ENCODE assay signal across 19 mouse cellular contexts in genomic region chr10:96778220-96778619, GRCm38 (mm10).
DNase-seq lines count a peak whose midpoint lies in the region; ATAC-seq and TF ChIP-seq lines count a peak whose summit lies in the region.
"Had no signal": no experiment of that assay in that cellular context is flagged by ENCODE, and none has a peak within 500 bp of the region (broad histone marks: within the 10 kb centered on the region; RNA-seq: fewer than 3 reads in every experiment).

No protein-coding gene starts in this region.

- TF ChIP-seq CTCF in liver, adult 2 months (IDR thresholded peaks at IDR 0.05; ENCODE audit: low read depth, low read length): no peak
- TF ChIP-seq CTCF in liver, postnatal 0 days (IDR thresholded peaks at IDR 0.05; ENCODE audit: low read depth): no peak

- H3K27ac ChIP-seq in liver, adult 2 months (replicated peaks; ENCODE audit: insufficient read depth, low read depth, low read length): no peak overlapping the region
- no peak overlapping the region for H3K27ac ChIP-seq in liver, embryonic 11.5 days (ENCODE audit: low read depth, low read length)
- no peak overlapping the region for H3K27ac ChIP-seq in liver, postnatal 0 days (ENCODE audit: low read depth)

- TF ChIP-seq POLR2A in liver, adult 2 months (IDR thresholded peaks at IDR 0.05; ENCODE audit: extremely low read depth, insufficient read depth, low read length): no peak

- H3K4me3 ChIP-seq in liver, adult 2 months (ENCODE audit: insufficient read depth, low read depth, low read length): no peak overlapping the region
- no peak overlapping the region for H3K4me3 ChIP-seq in liver, embryonic 11.5 days (ENCODE audit: low read depth, low read length)
- H3K4me3 ChIP-seq in liver, postnatal 0 days (ENCODE audit: low read depth, low read length): no peak overlapping the region

- no peak for TF ChIP-seq EP300 in liver, postnatal 0 days (IDR thresholded peaks at IDR 0.05; ENCODE audit: low read depth)

- no peak overlapping the region for H3K4me2 ChIP-seq in liver, embryonic 11.5 days
- H3K4me2 ChIP-seq in liver, postnatal 0 days (ENCODE audit: low read depth, low read length): no peak overlapping the region

- H3K9me3 ChIP-seq in liver, embryonic 11.5 days (ENCODE audit: control insufficient read depth, low read length): no peaks in the 10 kb centered on the region
- no peaks in the 10 kb centered on the region for H3K9me3 ChIP-seq in liver, postnatal 0 days (ENCODE audit: low read length)

- no peaks in the 10 kb centered on the region for H3K36me3 ChIP-seq in liver, adult 2 months (ENCODE audit: control insufficient read depth, insufficient read depth, low read length)
- H3K36me3 ChIP-seq in liver, embryonic 11.5 days (ENCODE audit: control insufficient read depth, insufficient read depth, low read length): no peaks in the 10 kb centered on the region
- H3K36me3 ChIP-seq in liver, postnatal 0 days (replicated peaks; ENCODE audit: insufficient read depth, low read length): no peaks in the 10 kb centered on the region
- H3K36me3 ChIP-seq: G1E had no signal

- H3K4me1 ChIP-seq in liver, adult 2 months (ENCODE audit: control insufficient read depth, insufficient read depth, low read length): peaks cover 2% of the 10 kb centered on the region; the same call in 1 of the 2 replicates
- H3K4me1 ChIP-seq in liver, embryonic 11.5 days (replicated peaks; ENCODE audit: control insufficient read depth, insufficient read depth, low read length): no peaks in the 10 kb centered on the region
- H3K4me1 ChIP-seq in liver, postnatal 0 days (ENCODE audit: insufficient read depth): no peaks in the 10 kb centered on the region

- no peaks in the 10 kb centered on the region for H3K79me2 ChIP-seq in liver, adult 2 months (ENCODE audit: control insufficient read depth, insufficient read depth, low read length)

- WGBS in liver, adult 2 months: 28% methylated on average over 1 of the region's 1 CpGs
- WGBS in liver, embryonic 11.5 days: 78% methylated on average over 1 of the region's 1 CpGs
- 73% methylated on average over 1 of the region's 1 CpGs for WGBS in liver, postnatal 0 days (ENCODE audit: insufficient replicate concordance)

- ATAC-seq in liver, embryonic 11.5 days (replicated peaks; ENCODE audit: low FRiP score): no peak
- 0 out of 2 replicates have a peak, but pooled peaks have one; percentile 51 for ATAC-seq in liver, postnatal 0 days
- ATAC-seq: activated CD4-positive, CD25-positive, alpha-beta regulatory T cell, adult 4 months; CD4-positive, CD25-positive, alpha-beta regulatory T cell, adult 4 months; Patski had no signal

- H3K27me3 ChIP-seq in liver, adult 2 months (ENCODE audit: control insufficient read depth, insufficient read depth, low read length): no peaks in the 10 kb centered on the region
- no peaks in the 10 kb centered on the region for H3K27me3 ChIP-seq in liver, embryonic 11.5 days (replicated peaks; ENCODE audit: control insufficient read depth, insufficient read depth, low read length)
- H3K27me3 ChIP-seq in liver, postnatal 0 days (ENCODE audit: insufficient read depth, low read length): no peaks in the 10 kb centered on the region
- H3K27me3 ChIP-seq: CH12.LX, Patski had no signal

- H3K9ac ChIP-seq in liver, adult 2 months (ENCODE audit: low read depth, low read length): no peak overlapping the region
- H3K9ac ChIP-seq in liver, embryonic 11.5 days (ENCODE audit: low read depth, low read length): no peak overlapping the region
- H3K9ac ChIP-seq in liver, postnatal 0 days (replicated peaks): no peak overlapping the region

- peak; percentile 84 for DNase-seq in liver, adult 2 months (ENCODE audit: extremely low read depth, low read depth, low spot score)
- DNase-seq in liver, embryonic 11.5 days (ENCODE audit: low spot score): no peak
- no peak for DNase-seq in liver, postnatal 0 days
- DNase-seq in liver: no peak
- DNase-seq: adrenal gland, adult 2 months; adrenal gland, adult 8-10 months; adrenal gland, postnatal 10 days; adrenal gland, postnatal 14 days; adrenal gland, postnatal 25 days; adrenal gland, postnatal 36 days; B cell, adult 2 months; cerebellum, adult 11 months; cerebellum, adult 11-12 months; cerebellum, adult 18-20 months had no signal
